Mouse (Mus musculus): ENCODE measurements at regions not wholly inside any gene's neighbourhood (a gene's known extent, or its start where the extent isn't known, plus 50 kb on each side); places are given as distances from the start of the nearest gene placed in this dataset.

DNA sequence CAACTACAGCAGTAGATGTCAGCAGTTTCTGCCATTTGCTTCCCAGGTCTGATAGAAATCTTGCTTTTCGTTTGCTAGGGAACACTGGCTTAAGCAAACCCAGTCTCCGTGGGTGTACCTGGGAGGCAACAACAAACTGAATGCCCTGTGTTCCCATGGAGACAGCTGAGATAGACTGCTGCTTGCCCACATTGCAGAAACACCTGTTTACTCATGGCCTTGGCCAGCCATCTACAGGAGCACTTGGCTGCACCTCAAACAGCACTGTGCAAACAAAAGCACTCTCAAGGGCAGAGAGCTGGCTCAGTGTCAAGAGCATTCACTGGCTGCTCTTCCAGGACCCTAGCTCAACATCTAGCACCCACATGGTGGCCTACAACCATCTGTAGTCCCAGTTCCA, 135.5 kb downstream of the Psmg1 start:
- Histone ChIP-seq H3K4me2 (no peak overlapping the region), H3K4me3 (no peak overlapping the region), H3K4me1 (replicated peaks) (no peaks in the 10 kb centered on the region), H3K9ac (no peak overlapping the region), H3K9me3 (no peaks in the 10 kb centered on the region), H3K27ac (replicated peaks) (no peak overlapping the region), H3K27me3 (no peaks in the 10 kb centered on the region), H3K36me3 (no peaks in the 10 kb centered on the region)
- no peak for ATAC-seq (ENCODE audit: low FRiP score, low read depth)
- WGBS = 68% methylated on average over 2 of the region's 2 CpGs

- Histone ChIP-seq H3K36me3 (no peaks in the 10 kb centered on the region), H3K27ac (replicated peaks) (no peak overlapping the region), H3K4me1 (replicated peaks) (no peaks in the 10 kb centered on the region), H3K4me2 (no peak overlapping the region), H3K27me3 (no peaks in the 10 kb centered on the region), H3K4me3 (no peak overlapping the region), H3K9me3 (no peaks in the 10 kb centered on the region), H3K9ac (no peak overlapping the region)
- ATAC-seq (ENCODE audit: low FRiP score, low read depth) = no peak
- 85% methylated on average over 5 of the region's 5 CpGs for WGBS
Measured at GRCm38 (mm10) chr16:95851907-95852306, 138.9 kb downstream of the Psmg1 start.

- peaks cover 15% of the 10 kb centered on the region for H3K4me1 ChIP-seq (replicated peaks)
- H3K4me3 ChIP-seq = no peak overlapping the region
- WGBS = 55% methylated on average over 6 of the region's 6 CpGs
- H3K9ac ChIP-seq = no peak overlapping the region
- no peaks in the 10 kb centered on the region for H3K36me3 ChIP-seq
- no peaks in the 10 kb centered on the region for H3K9me3 ChIP-seq
- no peaks in the 10 kb centered on the region for H3K27me3 ChIP-seq
- no peak overlapping the region for H3K27ac ChIP-seq (replicated peaks)
- no peak for ATAC-seq (ENCODE audit: low FRiP score, low read depth)
- H3K4me2 ChIP-seq = no peak overlapping the region
Measured at GRCm38 (mm10) chr16:95848555-95849082, 142.1 kb downstream of the Psmg1 start.

DNA sequence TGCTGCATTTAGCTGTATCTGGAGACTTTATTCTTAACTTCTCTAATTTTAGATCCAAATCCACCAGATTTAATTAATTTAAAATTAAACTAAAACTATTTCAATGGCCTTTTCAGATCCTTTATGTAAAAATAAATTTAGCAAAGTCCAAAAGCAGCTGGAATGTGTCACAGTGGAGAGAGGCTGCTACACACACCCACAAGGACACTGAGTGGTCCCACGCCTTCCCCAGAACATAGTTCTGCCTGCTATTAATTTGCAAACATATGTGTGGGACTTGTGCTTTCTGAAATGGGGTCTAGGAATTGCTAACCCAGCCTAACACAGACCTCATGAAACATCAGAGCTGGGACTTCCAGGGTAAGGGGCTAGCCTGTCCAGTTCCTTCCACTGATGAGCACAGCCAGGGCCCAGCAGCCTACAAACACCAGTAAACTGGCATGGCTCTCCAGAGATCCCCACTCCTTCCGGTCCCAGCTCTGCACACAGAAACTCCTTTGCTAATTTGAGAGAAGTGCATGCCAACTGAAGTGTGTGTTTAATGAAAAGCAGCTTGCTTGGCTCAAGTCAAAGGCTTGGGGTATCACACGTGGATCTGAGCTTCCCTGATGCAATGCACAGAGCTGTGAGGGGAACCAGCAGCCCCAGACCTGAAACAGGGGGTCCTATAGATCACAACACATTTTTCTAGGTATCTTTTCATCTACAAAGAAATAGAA, 142.8 kb downstream of the Psmg1 start:
- no peak overlapping the region for H3K27ac ChIP-seq (replicated peaks)

DNA sequence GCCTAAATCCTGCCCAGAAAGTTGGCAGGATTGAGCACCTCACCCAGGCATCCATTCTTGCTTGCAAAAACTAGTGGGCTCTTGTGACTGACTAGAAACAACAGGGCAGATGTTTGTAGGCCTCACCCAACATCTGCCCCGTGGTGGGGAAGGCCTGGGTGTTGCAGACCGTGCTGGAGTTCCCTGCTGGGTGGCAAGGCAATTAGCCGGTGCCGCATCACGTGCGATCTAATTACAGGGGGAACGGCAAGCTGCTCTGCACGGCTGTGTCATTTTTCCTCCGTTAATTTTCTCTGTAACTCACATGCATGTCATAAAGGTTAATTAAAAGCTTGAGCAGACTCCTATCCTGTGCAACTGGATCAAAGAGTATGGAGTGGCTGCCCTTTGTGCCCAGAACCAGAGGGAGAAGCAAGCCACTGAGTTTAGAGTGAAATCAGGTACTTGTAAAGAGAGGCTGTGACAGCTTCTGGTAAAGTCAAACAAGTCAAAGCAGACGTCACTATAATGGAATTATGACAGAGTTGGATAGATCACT, 143.5 kb downstream of the Ets2 start:
- peak; percentile 65; the same call in 1 of the 2 replicates for ATAC-seq (ENCODE audit: low FRiP score, low read depth)
- H3K27me3 ChIP-seq = no peaks in the 10 kb centered on the region

More for the DNA sequence above, 142.8 kb downstream of the Psmg1 start:
- Histone ChIP-seq H3K4me2 (no peak overlapping the region), H3K4me3 (no peak overlapping the region), H3K4me1 (replicated peaks) (peaks cover 15% of the 10 kb centered on the region), H3K9ac (no peak overlapping the region), H3K36me3 (no peaks in the 10 kb centered on the region), H3K9me3 (no peaks in the 10 kb centered on the region), H3K27me3 (no peaks in the 10 kb centered on the region)
- no peak for ATAC-seq (ENCODE audit: low FRiP score, low read depth)
- WGBS = 62% methylated on average over 3 of the region's 3 CpGs

GRCm38 (mm10) chr16:95844691-95845090, 142.8 kb downstream of the Ets2 start:
- Histone ChIP-seq H3K4me3 (no peak overlapping the region), H3K4me2 (no peak overlapping the region), H3K4me1 (replicated peaks) (peaks cover 15% of the 10 kb centered on the region), H3K27ac (replicated peaks) (no peak overlapping the region), H3K9me3 (no peaks in the 10 kb centered on the region), H3K36me3 (no peaks in the 10 kb centered on the region), H3K27me3 (no peaks in the 10 kb centered on the region), H3K9ac (no peak overlapping the region)
- 53% methylated on average over 4 of the region's 4 CpGs for WGBS
- peak; percentile 54; the same call in 1 of the 2 replicates for ATAC-seq (ENCODE audit: low FRiP score, low read depth)

More for the DNA sequence above, 143.5 kb downstream of the Ets2 start:
- H3K9me3 ChIP-seq = no peaks in the 10 kb centered on the region
- H3K36me3 ChIP-seq = no peaks in the 10 kb centered on the region
- 42% methylated on average over 10 of the region's 10 CpGs for WGBS
- no peak overlapping the region for H3K4me3 ChIP-seq
- no peak overlapping the region for H3K9ac ChIP-seq
- peaks cover 15% of the 10 kb centered on the region for H3K4me1 ChIP-seq (replicated peaks)
- no peak overlapping the region for H3K4me2 ChIP-seq
- no peak overlapping the region; the same call in 1 of the 2 replicates for H3K27ac ChIP-seq (replicated peaks)

DNA sequence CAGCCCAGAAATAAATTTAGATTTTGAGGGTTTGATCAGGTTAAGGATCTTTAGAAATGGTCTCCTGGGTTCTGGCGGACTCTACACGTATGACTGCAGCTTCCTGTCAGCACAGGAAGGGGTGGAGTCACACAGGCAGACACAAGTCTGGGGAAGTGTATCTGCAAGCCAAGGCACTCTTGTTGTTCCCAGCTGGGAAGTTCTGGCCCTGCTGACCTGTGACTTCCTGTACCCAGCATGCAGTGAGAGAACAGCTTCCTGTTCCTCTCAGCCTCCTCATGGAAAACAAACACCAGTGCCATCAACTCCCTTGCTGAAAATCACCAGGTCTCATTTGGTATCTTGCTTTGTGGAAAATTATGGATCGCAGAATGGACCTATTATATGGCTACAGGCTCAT, 140.9 kb downstream of the Ets2 start:
- Histone ChIP-seq H3K27me3 (no peaks in the 10 kb centered on the region), H3K27ac (replicated peaks) (no peak overlapping the region), H3K36me3 (no peaks in the 10 kb centered on the region), H3K4me3 (no peak overlapping the region), H3K9me3 (no peaks in the 10 kb centered on the region), H3K4me2 (no peak overlapping the region), H3K4me1 (replicated peaks) (peaks cover 15% of the 10 kb centered on the region), H3K9ac (no peak overlapping the region)
- WGBS = 93% methylated on average over 3 of the region's 3 CpGs
- no peak for ATAC-seq (ENCODE audit: low FRiP score, low read depth)

DNA sequence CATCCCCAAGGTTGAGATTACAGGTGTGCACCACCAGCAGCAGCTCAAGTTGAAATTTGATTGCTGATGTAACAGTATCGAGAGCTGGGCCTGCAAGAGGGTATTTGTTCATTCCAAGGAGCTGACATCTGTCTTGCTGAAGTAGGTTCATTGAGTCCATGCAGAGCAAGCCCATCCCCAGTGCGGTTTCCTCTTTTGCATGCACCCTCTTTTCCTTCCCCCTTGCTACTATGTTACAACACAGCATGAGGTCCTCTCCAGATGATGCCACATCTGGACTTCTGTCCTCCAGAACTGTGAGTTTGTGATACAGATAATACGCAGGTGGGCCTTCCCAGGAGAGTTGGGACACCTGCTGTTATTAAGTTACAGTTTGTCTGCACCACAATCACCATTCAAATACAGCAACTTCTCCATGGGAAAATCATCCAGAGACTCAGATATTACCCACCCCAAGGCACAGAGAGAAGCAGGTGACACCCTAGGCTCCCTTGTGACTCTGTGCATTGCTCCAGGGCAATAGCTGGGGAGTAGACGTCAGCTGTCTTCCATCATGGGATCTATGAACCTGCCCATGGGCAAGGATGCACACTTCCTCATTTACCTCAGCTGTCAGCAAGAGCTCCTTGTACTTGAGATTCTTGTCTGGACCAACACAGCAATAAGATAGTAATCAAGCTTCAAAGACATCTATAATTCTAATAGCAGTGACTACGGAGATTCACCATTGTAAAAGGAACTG, 137.8 kb downstream of the Ets2 start:
- WGBS = 85% methylated on average over 5 of the region's 5 CpGs
- Histone ChIP-seq H3K27ac (replicated peaks) (no peak overlapping the region), H3K4me3 (no peak overlapping the region), H3K9ac (no peak overlapping the region), H3K4me1 (replicated peaks) (peaks cover 5% of the 10 kb centered on the region; the same call in 1 of the 2 replicates), H3K36me3 (no peaks in the 10 kb centered on the region), H3K9me3 (no peaks in the 10 kb centered on the region), H3K4me2 (no peak overlapping the region), H3K27me3 (no peaks in the 10 kb centered on the region)
- no peak for ATAC-seq (ENCODE audit: low FRiP score, low read depth)

DNA sequence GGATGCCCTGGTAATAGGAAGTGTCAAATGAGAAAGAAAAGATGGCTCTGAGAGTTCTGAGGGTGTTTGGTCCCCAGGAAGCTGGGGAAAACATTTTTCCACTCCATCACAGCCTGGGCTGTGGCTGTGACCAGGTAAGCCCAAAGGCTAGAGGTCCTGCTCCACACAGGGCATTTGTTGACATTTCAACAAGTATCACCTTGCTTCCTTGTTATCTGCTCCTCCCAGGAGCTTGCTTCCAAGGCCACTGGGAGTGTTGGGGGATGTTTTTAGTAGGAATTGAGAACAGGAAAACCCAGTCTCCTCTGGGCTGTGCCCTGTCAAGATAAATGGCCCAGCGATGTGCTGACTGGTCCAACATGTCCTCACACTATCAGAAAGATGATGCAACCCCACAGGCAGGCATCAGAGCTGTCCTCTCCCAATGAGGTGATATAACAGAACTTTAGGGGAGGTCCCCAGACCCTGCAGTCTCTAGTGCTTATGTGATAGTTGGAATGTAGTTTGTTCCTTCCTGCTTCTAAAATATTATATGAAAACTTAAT, 137.1 kb downstream of the Ets2 start:
- no peak overlapping the region for H3K4me2 ChIP-seq
- H3K27me3 ChIP-seq = no peaks in the 10 kb centered on the region
- H3K4me1 ChIP-seq (replicated peaks) = peaks cover 8% of the 10 kb centered on the region
- 89% methylated on average over 1 of the region's 1 CpGs for WGBS
- ATAC-seq (ENCODE audit: low FRiP score, low read depth) = no peak
- H3K4me3 ChIP-seq = no peak overlapping the region
- H3K36me3 ChIP-seq = no peaks in the 10 kb centered on the region
- no peak overlapping the region for H3K27ac ChIP-seq (replicated peaks)
- no peak overlapping the region for H3K9ac ChIP-seq
- no peaks in the 10 kb centered on the region for H3K9me3 ChIP-seq

- Histone ChIP-seq H3K36me3 (no peaks in the 10 kb centered on the region), H3K4me3 (no peak overlapping the region), H3K4me2 (no peak overlapping the region), H3K27ac (replicated peaks) (no peak overlapping the region), H3K4me1 (replicated peaks) (peaks cover 13% of the 10 kb centered on the region), H3K27me3 (no peaks in the 10 kb centered on the region), H3K9ac (no peak overlapping the region), H3K9me3 (no peaks in the 10 kb centered on the region)
- no peak for ATAC-seq (ENCODE audit: low FRiP score, low read depth)
- 89% methylated on average over 3 of the region's 3 CpGs for WGBS
Measured at GRCm38 (mm10) chr16:95838478-95838846, 136.6 kb downstream of the Ets2 start.

DNA sequence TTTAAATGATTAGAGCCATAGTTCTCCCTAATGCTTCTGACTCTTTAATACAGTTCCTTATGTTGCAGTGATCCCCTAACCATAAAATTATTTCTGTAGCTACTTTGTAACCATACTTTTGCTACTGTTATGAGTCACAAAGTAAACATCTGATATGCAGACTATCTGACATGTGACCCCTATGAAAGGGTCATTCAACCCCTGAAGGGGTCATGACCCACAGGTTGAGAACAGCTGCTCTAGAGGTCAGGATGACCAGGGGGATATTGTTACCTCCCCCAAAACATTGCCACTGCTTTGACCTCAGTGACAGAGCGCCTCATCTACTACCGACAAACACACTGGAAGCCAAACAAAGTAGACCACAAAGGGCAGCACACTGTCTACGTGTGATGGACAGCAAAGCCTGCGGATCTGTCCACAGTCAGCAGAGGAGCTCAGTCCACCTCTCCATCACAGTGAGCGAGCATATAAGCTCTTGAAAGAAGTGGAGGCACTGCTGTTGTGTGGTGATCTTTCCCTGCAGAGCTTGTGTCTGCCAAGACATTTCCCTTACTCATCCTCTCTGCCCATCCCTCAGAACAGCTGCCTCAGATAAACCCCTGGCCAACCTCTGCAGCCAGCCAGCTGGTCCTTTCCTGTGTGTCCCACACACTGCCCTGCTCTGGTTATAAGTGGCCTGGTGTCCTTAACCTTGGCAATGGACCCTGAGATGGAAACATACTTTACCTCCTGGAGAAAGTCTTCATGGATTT, 136.0 kb downstream of the Ets2 start:
- 65% methylated on average over 5 of the region's 5 CpGs for WGBS
- Histone ChIP-seq H3K27me3 (no peaks in the 10 kb centered on the region), H3K9me3 (no peaks in the 10 kb centered on the region), H3K27ac (replicated peaks) (no peak overlapping the region), H3K4me1 (replicated peaks) (peaks cover 17% of the 10 kb centered on the region), H3K9ac (no peak overlapping the region), H3K4me2 (no peak overlapping the region), H3K36me3 (no peaks in the 10 kb centered on the region), H3K4me3 (no peak overlapping the region)
- no peak for ATAC-seq (ENCODE audit: low FRiP score, low read depth)

All from hindbrain, embryonic 15.5 days (tissue).